Mouse (Mus musculus) small intestine, adult 10 weeks (tissue): Measurements from ENCODE around the gene Selenoh. TPM values are rescaled to one million over a fixed set of nuclear protein-coding genes. Genes with fewer than 3 reads are reported as not detected.

Experiments used
- polyA plus RNA-seq: library from polyadenylated mRNA; stranded (reverse); fragments of 350-450 nt; fragmentation: Illumina TruSeq; extraction: RNeasy Lipid Tissue Mini Kit (QIAGEN cat#74804); gene quantifications from one replicate; pipeline ENCODE4 v1.2.3, GENCODE M21; 2014; ENCODE audit warnings: low replicate concordance

The Selenoh gene
- polyA plus RNA-seq: 10.8 TPM

GRCm38 (mm10) chr2:84670569-84670933 is at the start of gene Selenoh:
Selenoh (minus strand) TSS chr2:84670770.

GRCm38 (mm10) chr2:84714811-84715561 is 44.4 kb upstream of the Selenoh start, which contains the start of gene Zdhhc5:
Zdhhc5 (minus strand) TSS chr2:84715180.

GRCm38 (mm10) chr2:84679016-84679415 is 8.4 kb upstream of the Selenoh start, which contains the start of gene Tmx2:
Tmx2 (minus strand) TSS chr2:84679140.

GRCm38 (mm10) chr2:84677968-84678880 is 7.7 kb upstream of the Selenoh start, which contains the start of the genes Gm28635 and Med19:
Gm28635 (minus strand) TSS chr2:84678041.
Med19 (plus strand) TSS chr2:84678402.

GRCm38 (mm10) chr2:84658806-84659205 is 11.8 kb downstream of the Selenoh start, which contains the start of gene Btbd18:
Btbd18 (plus strand) TSS chr2:84659079.

GRCm38 (mm10) chr2:84650464-84651195 is 19.9 kb downstream of the Selenoh start, which contains the start of gene Ctnnd1:
Ctnnd1 (minus strand) TSS chr2:84650765.

Other genes starting within 250 kb of the Selenoh start
- gene Calcrl, start 245.4 kb downstream of the Selenoh start, polyA plus RNA-seq: 29.9 TPM
- gene Tfpi, start 194.0 kb downstream of the Selenoh start, polyA plus RNA-seq: 36.9 TPM
- gene Ctnnd1, start 20.0 kb downstream of the Selenoh start, polyA plus RNA-seq: 411 TPM
- not detected for gene Btbd18, start 11.7 kb downstream of the Selenoh start, polyA plus RNA-seq
- not detected for gene Gm28635, start 7.3 kb upstream of the Selenoh start, polyA plus RNA-seq
- gene Med19, start 7.6 kb upstream of the Selenoh start, polyA plus RNA-seq: 51.2 TPM
- 75.6 TPM for gene Tmx2, start 8.4 kb upstream of the Selenoh start, polyA plus RNA-seq
- gene Zdhhc5, start 44.4 kb upstream of the Selenoh start, polyA plus RNA-seq: 88.7 TPM
- gene Clp1, start 56.6 kb upstream of the Selenoh start, polyA plus RNA-seq: 24.1 TPM
- gene Ypel4, start 63.3 kb upstream of the Selenoh start, polyA plus RNA-seq: 0.63 TPM
- gene Gm19426, start 72.9 kb upstream of the Selenoh start, polyA plus RNA-seq: not detected
- gene Serping1, start 104.7 kb upstream of the Selenoh start, polyA plus RNA-seq: 11.1 TPM
- 142 TPM for gene Ube2l6, start 128.1 kb upstream of the Selenoh start, polyA plus RNA-seq
- gene Smtnl1, start 151.9 kb upstream of the Selenoh start, polyA plus RNA-seq: not detected
- 0.74 TPM for gene Timm10, start 156.2 kb upstream of the Selenoh start, polyA plus RNA-seq
- 0.45 TPM for gene Slc43a1, start 168.1 kb upstream of the Selenoh start, polyA plus RNA-seq
- not detected for gene Rtn4rl2, start 215.9 kb upstream of the Selenoh start, polyA plus RNA-seq